Mouse (Mus musculus) MEL (cell line): Measurements from ENCODE around the gene Sp8. TPM values are rescaled to one million over a fixed set of nuclear protein-coding genes. Genes with fewer than 3 reads are reported as not detected.

ENCODE experiments used
- DNase-seq: peaks from one replicate; pipeline ENCODE4 v3.0.0; 2011; ENCODE audit warnings: low read depth, low spot score
- H3K27ac ChIP-seq: 2 replicates; pipeline ENCODE4 v1.5.1; 2012; ENCODE audit warnings: low read depth, mild to moderate bottlenecking, control low read depth, low read length, moderate library complexity; ENCODE audit not compliant: control insufficient read depth
- H3K27me3 ChIP-seq, 2 experiments: fragments of 150-350 bp in 1 of 2; sonication (generic) in 1 of 2; 2 replicates each; pipeline ENCODE4 v1.6.1; 2012; ENCODE audit warnings: low read length in 2 of 2, mild to moderate bottlenecking in 2 of 2, improper control_type of control experiment in 1 of 2, moderate library complexity in 1 of 2; ENCODE audit not compliant: insufficient read depth in 2 of 2, control insufficient read depth in 1 of 2
- H3K36me3 ChIP-seq, 2 experiments: 2 replicates each; pipeline ENCODE4 v1.6.1; 2012 to 2014; ENCODE audit warnings: low read length in 2 of 2, improper control_type of control experiment in 1 of 2, inconsistent platforms in 1 of 2, mild to moderate bottlenecking in 1 of 2; ENCODE audit not compliant: insufficient read depth in 2 of 2, control insufficient read depth in 1 of 2
- H3K4me1 ChIP-seq, 2 experiments: fragments of 150-350 bp in 1 of 2; sonication (generic) in 1 of 2; 2 replicates each; pipeline ENCODE4 v1.6.1; 2012; ENCODE audit warnings: low read length in 2 of 2, improper control_type of control experiment in 1 of 2, mild to moderate bottlenecking in 1 of 2; ENCODE audit not compliant: insufficient read depth in 2 of 2, control insufficient read depth in 1 of 2
- H3K4me3 ChIP-seq, 2 experiments: fragments of 150-350 bp in 1 of 2; sonication (generic) in 1 of 2; 2 replicates each; pipeline ENCODE4 v1.5.1; 2012; ENCODE audit warnings: low read depth in 2 of 2, low read length in 2 of 2, mild to moderate bottlenecking in 2 of 2, moderate library complexity in 2 of 2, control low read depth in 1 of 2, improper control_type of control experiment in 1 of 2; ENCODE audit not compliant: control insufficient read depth in 1 of 2, insufficient read depth in 1 of 2
- H3K79me2 ChIP-seq: 2 replicates; pipeline ENCODE4 v1.6.1; 2012; ENCODE audit warnings: mild to moderate bottlenecking, low read length, moderate library complexity; ENCODE audit not compliant: control insufficient read depth, poor library complexity, insufficient read depth
- H3K9ac ChIP-seq: 2 replicates; pipeline ENCODE4 v1.6.1; 2012; ENCODE audit warnings: low read depth, mild to moderate bottlenecking, control low read depth, low read length, moderate library complexity; ENCODE audit not compliant: control insufficient read depth, poor library complexity, severe bottlenecking
- H3K9me3 ChIP-seq: fragments of 150-350 bp; sonication (generic); replicated peaks from 2 replicates; pipeline ENCODE4 v1.6.1; 2012; ENCODE audit warnings: mild to moderate bottlenecking, low read length, improper control_type of control experiment, moderate library complexity; ENCODE audit not compliant: insufficient read depth
- BHLHE40 ChIP-seq: IDR thresholded peaks from 2 replicates; pipeline ENCODE4 v1.6.1; 2012; ENCODE audit warnings: low read depth, mild to moderate bottlenecking, inconsistent platforms, low read length, improper control_type of control experiment, borderline replicate concordance
- CHD1 ChIP-seq: IDR thresholded peaks from 2 replicates; pipeline ENCODE4 v1.6.1; 2012; ENCODE audit warnings: low read depth, mild to moderate bottlenecking, inconsistent platforms, low read length, improper control_type of control experiment
- CHD2 ChIP-seq: IDR thresholded peaks from 2 replicates; pipeline ENCODE4 v1.6.1; 2011; ENCODE audit warnings: low read length, improper control_type of control experiment
- CTCF ChIP-seq, 3 experiments: IDR thresholded peaks in 2 of 3; conservative IDR thresholded peaks in 1 of 3; 2 replicates each; pipeline ENCODE4 v1.5.1; 2011 to 2012; ENCODE audit warnings: low read length in 3 of 3, low read depth in 2 of 3, mild to moderate bottlenecking in 2 of 3, improper control_type of control experiment in 1 of 3, inconsistent platforms in 1 of 3, mixed read lengths in 1 of 3, moderate library complexity in 1 of 3; ENCODE audit not compliant: control insufficient read depth in 1 of 3, insufficient read depth in 1 of 3, poor library complexity in 1 of 3, severe bottlenecking in 1 of 3
- E2F4 ChIP-seq: IDR thresholded peaks from 2 replicates; pipeline ENCODE4 v1.6.1; 2011; ENCODE audit warnings: low read depth, low read length, improper control_type of control experiment, borderline replicate concordance
- ELF1 ChIP-seq: IDR thresholded peaks from 2 replicates; pipeline ENCODE4 v1.6.1; 2014; ENCODE audit warnings: low read depth, mild to moderate bottlenecking, inconsistent platforms, low read length, improper control_type of control experiment, moderate library complexity
- EP300 ChIP-seq, 2 experiments: IDR thresholded peaks; 2 replicates each; pipeline ENCODE4 v1.6.1; 2011; ENCODE audit warnings: improper control_type of control experiment in 2 of 2, low read length in 2 of 2, low read depth in 1 of 2, mild to moderate bottlenecking in 1 of 2
- ETS1 ChIP-seq: IDR thresholded peaks from 2 replicates; pipeline ENCODE4 v1.6.1; 2012; ENCODE audit warnings: low read depth, mild to moderate bottlenecking, inconsistent platforms, low read length, improper control_type of control experiment, moderate library complexity
- GABPA ChIP-seq: IDR thresholded peaks from 2 replicates; pipeline ENCODE4 v1.6.1; 2012; ENCODE audit warnings: low read depth, mild to moderate bottlenecking, inconsistent platforms, low read length, improper control_type of control experiment, moderate library complexity
- GATA1 ChIP-seq: IDR thresholded peaks from 2 replicates; pipeline ENCODE4 v1.6.1; 2011; ENCODE audit warnings: low read depth, low read length, improper control_type of control experiment
- HCFC1 ChIP-seq: IDR thresholded peaks from 2 replicates; pipeline ENCODE4 v1.6.1; 2012; ENCODE audit warnings: low read depth, mild to moderate bottlenecking, inconsistent platforms, low read length, improper control_type of control experiment, moderate library complexity
- KAT2A ChIP-seq: conservative IDR thresholded peaks from 2 replicates; pipeline ENCODE4 v1.6.1; 2012; ENCODE audit warnings: low read depth, low read length, improper control_type of control experiment, inconsistent platforms
- MAZ ChIP-seq: IDR thresholded peaks from 2 replicates; pipeline ENCODE4 v1.6.1; 2012; ENCODE audit warnings: low read depth, mild to moderate bottlenecking, inconsistent platforms, low read length, improper control_type of control experiment
- MYB ChIP-seq: IDR thresholded peaks from 2 replicates; pipeline ENCODE4 v1.6.1; 2011; ENCODE audit warnings: mild to moderate bottlenecking, low read depth, low read length, improper control_type of control experiment
- NELFE ChIP-seq: IDR thresholded peaks from 2 replicates; pipeline ENCODE4 v1.6.1; 2011; ENCODE audit warnings: low read depth, low read length, improper control_type of control experiment
- NRF1 ChIP-seq: IDR thresholded peaks from 2 replicates; pipeline ENCODE4 v1.6.1; 2014; ENCODE audit warnings: low read depth, mild to moderate bottlenecking, inconsistent platforms, low read length, improper control_type of control experiment, moderate library complexity; ENCODE audit not compliant: poor library complexity, insufficient read depth, severe bottlenecking
- POLR2AphosphoS2 ChIP-seq: IDR thresholded peaks from 2 replicates; pipeline ENCODE4 v1.6.1; 2011; ENCODE audit warnings: low read length, improper control_type of control experiment
- POLR2AphosphoS5 ChIP-seq: IDR thresholded peaks from 2 replicates; pipeline ENCODE4 v1.6.1; 2012; ENCODE audit warnings: low read depth, borderline replicate concordance, mild to moderate bottlenecking, inconsistent platforms, low read length, moderate library complexity, mixed read lengths
- SIN3A ChIP-seq: IDR thresholded peaks from 2 replicates; pipeline ENCODE4 v1.6.1; 2012; ENCODE audit warnings: low read length, improper control_type of control experiment, inconsistent platforms
- SMC3 ChIP-seq: IDR thresholded peaks from 2 replicates; pipeline ENCODE4 v1.6.1; 2011; ENCODE audit warnings: low read depth, low read length, improper control_type of control experiment
- TAL1 ChIP-seq: IDR thresholded peaks from 2 replicates; pipeline ENCODE4 v1.6.1; 2012; ENCODE audit warnings: mild to moderate bottlenecking, inconsistent platforms, low read length, moderate library complexity, mixed read lengths
- TBP ChIP-seq: IDR thresholded peaks from 2 replicates; pipeline ENCODE4 v1.8.0; 2011; ENCODE audit warnings: low read depth, low read length, improper control_type of control experiment
- TCF12 ChIP-seq: IDR thresholded peaks from 2 replicates; pipeline ENCODE4 v1.6.1; 2014; ENCODE audit warnings: low read depth, mild to moderate bottlenecking, inconsistent platforms, low read length, improper control_type of control experiment, moderate library complexity
- UBTF ChIP-seq: IDR thresholded peaks from 2 replicates; pipeline ENCODE4 v1.6.1; 2012; ENCODE audit warnings: low read depth, mild to moderate bottlenecking, inconsistent platforms, low read length, improper control_type of control experiment, moderate library complexity, borderline replicate concordance; ENCODE audit not compliant: insufficient read depth
- USF2 ChIP-seq, 2 experiments: IDR thresholded peaks; 2 replicates each; pipeline ENCODE4 v1.6.1; 2011 to 2012; ENCODE audit warnings: improper control_type of control experiment in 2 of 2, low read length in 2 of 2, borderline replicate concordance in 1 of 2, inconsistent platforms in 1 of 2, low read depth in 1 of 2, mild to moderate bottlenecking in 1 of 2; ENCODE audit not compliant: insufficient read depth in 1 of 2
- ZC3H11A ChIP-seq: IDR thresholded peaks from 2 replicates; pipeline ENCODE4 v1.6.1; 2012; ENCODE audit warnings: low read depth, mild to moderate bottlenecking, inconsistent platforms, low read length, improper control_type of control experiment
- ZKSCAN1 ChIP-seq: IDR thresholded peaks from 2 replicates; pipeline ENCODE4 v1.6.1; 2012; ENCODE audit warnings: low read depth, mild to moderate bottlenecking, inconsistent platforms, low read length, improper control_type of control experiment, moderate library complexity
- ZMIZ1 ChIP-seq: IDR thresholded peaks from 2 replicates; pipeline ENCODE4 v1.6.1; 2012; ENCODE audit warnings: low read depth, mild to moderate bottlenecking, inconsistent platforms, low read length, improper control_type of control experiment, moderate library complexity
- ZNF384 ChIP-seq: IDR thresholded peaks from 2 replicates; pipeline ENCODE4 v1.6.1; 2012; ENCODE audit warnings: low read depth, mild to moderate bottlenecking, inconsistent platforms, low read length, improper control_type of control experiment
- polyA plus RNA-seq, 2 experiments: library from polyadenylated mRNA; stranded (reverse) in 1 of 2; unstranded in 1 of 2; fragments of >175 nt in 1 of 2; fragments of >200 nt in 1 of 2; gene quantifications; 2 replicates each; pipeline versions ENCODE4 v1.2.1 to v1.2.4; 2012; ENCODE audit warnings: low replicate concordance in 2 of 2, low read depth in 1 of 2; ENCODE audit not compliant: insufficient read length in 2 of 2, insufficient read depth in 1 of 2, missing spikeins in 1 of 2
- total RNA-seq: library from RNA; depleted of rRNA; stranded (reverse); fragments of 300-350 nt; gene quantifications from 2 replicates; pipeline ENCODE4 v1.2.3, GENCODE M21; 2012

Sp8 gene
- total and polyA plus RNA-seq, 3 experiments = not detected

DNA sequence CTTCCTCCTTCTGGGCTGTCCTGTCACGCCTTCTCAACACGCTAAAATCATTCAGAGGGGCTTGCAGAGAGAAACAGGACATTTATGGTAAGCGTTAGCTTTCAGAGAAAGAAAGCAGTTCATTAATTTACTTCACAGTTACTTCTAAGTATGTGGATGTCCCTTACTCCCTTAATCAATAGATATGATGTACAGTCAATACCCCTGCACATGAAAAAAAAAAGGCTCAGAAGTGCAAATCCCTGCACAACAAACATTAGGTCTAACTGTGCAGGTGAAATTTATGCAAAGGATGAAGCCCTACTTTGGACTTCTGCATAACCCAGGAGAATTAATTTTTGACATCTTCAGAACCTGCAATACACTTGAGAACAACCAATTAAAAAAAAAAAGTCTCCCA lies 778 bp upstream of the Sp8 start:
- Histone ChIP-seq H3K9me3 (no peaks in the 10 kb centered on the region), H3K27me3 (no peaks in the 10 kb centered on the region), H3K4me3 (no peak overlapping the region), H3K27ac (no peak overlapping the region), H3K36me3 (no peaks in the 10 kb centered on the region), H3K4me1 (no peaks in the 10 kb centered on the region), H3K9ac (no peak overlapping the region), H3K79me2 (no peaks in the 10 kb centered on the region)
- DNase-seq = no peak
- TF ChIP-seq CHD2 (no peak), EP300 (IDR thresholded peaks at IDR 0.05; ENCODE audit: low read depth in 1 of 2, low read length in 2 of 2) (no peak), MAZ (no peak), USF2 (IDR thresholded peaks at IDR 0.05; ENCODE audit: borderline replicate concordance in 1 of 2, insufficient read depth in 1 of 2, low read depth in 1 of 2, low read length in 2 of 2) (no peak), CTCF (IDR thresholded peaks at IDR 0.05 in 2 of 3, conservative IDR thresholded peaks at IDR 0.05 in 1 of 3; ENCODE audit: control insufficient read depth in 1 of 3, insufficient read depth in 1 of 3, low read depth in 2 of 3, low read length in 3 of 3, poor library complexity in 1 of 3, severe bottlenecking in 1 of 3) (no peak), E2F4 (no peak), TAL1 (no peak), ZKSCAN1 (no peak), GATA1 (no peak), POLR2AphosphoS5 (no peak)

DNA sequence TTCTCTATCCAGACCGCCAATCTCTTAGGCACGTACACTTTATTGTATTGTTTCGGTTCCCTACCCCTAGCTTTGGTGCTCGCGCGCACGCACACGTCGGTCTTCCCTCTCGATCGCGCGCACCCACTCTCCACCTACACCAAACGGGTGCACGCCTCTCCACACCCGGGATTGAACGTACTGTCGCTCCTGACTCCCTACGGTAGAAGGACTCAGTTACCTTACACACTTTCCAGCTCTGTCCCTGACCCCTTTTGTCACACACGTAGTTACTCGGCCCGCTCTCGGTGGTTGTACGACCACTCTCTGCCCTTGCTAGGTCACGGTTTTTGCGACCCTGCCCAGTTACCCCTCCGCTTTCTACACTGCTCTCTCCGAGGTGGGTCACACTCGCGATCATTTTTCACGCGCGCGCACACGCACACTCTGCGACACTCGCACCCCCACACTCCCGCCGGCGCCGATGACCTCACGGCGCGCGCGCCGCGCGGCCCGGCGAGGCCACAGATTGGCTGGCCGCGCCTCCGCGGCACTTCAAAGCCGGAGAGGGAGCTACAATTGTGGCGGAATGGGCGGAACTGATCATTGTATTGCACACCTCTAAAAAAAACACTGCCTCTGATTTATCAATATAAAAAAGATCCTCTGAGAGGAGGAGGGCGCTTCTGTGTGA lies 656 bp downstream of the Sp8 start:
- no peaks in the 10 kb centered on the region for H3K27me3 ChIP-seq

GRCm38 (mm10) chr12:118847381-118847780 lies 1.3 kb downstream of the Sp8 start:
- H3K4me3 ChIP-seq = no peak overlapping the region
- no peak for DNase-seq
- H3K9me3 ChIP-seq = no peaks in the 10 kb centered on the region
- no peaks in the 10 kb centered on the region for H3K36me3 ChIP-seq
- H3K27me3 ChIP-seq = no peaks in the 10 kb centered on the region
- no peak overlapping the region for H3K9ac ChIP-seq
- no peak overlapping the region for H3K27ac ChIP-seq
- no peaks in the 10 kb centered on the region for H3K79me2 ChIP-seq
- no peaks in the 10 kb centered on the region for H3K4me1 ChIP-seq
- TF ChIP-seq ELF1 = no peak
- TF ChIP-seq MYB = no peak
- no peak for TF ChIP-seq HCFC1
- TF ChIP-seq E2F4 = no peak
- no peak for TF ChIP-seq TCF12
- no peak for TF ChIP-seq EP300 (IDR thresholded peaks at IDR 0.05; ENCODE audit: low read depth in 1 of 2, low read length in 2 of 2)
- no peak for TF ChIP-seq ZNF384
- no peak for TF ChIP-seq POLR2AphosphoS5
- TF ChIP-seq ZMIZ1 = no peak
- no peak for TF ChIP-seq NRF1
- no peak for TF ChIP-seq SMC3
- no peak for TF ChIP-seq UBTF
- no peak for TF ChIP-seq KAT2A
- TF ChIP-seq USF2 (IDR thresholded peaks at IDR 0.05; ENCODE audit: borderline replicate concordance in 1 of 2, insufficient read depth in 1 of 2, low read depth in 1 of 2, low read length in 2 of 2) = no peak
- no peak for TF ChIP-seq TBP

More for the DNA sequence above, 656 bp downstream of the Sp8 start:
- no peak overlapping the region for H3K4me3 ChIP-seq
- TF ChIP-seq TAL1 (no peak), ETS1 (no peak), CHD1 (no peak), ZC3H11A (no peak), POLR2AphosphoS2 (no peak), GATA1 (no peak), GABPA (no peak), NELFE (no peak), BHLHE40 (no peak), CTCF (IDR thresholded peaks at IDR 0.05 in 2 of 3, conservative IDR thresholded peaks at IDR 0.05 in 1 of 3; ENCODE audit: control insufficient read depth in 1 of 3, insufficient read depth in 1 of 3, low read depth in 2 of 3, low read length in 3 of 3, poor library complexity in 1 of 3, severe bottlenecking in 1 of 3) (no peak), SIN3A (no peak)
- TF ChIP-seq, all 39 proteins: peak for 0
- DNase-seq = no peak
- Histone ChIP-seq H3K9me3 (no peaks in the 10 kb centered on the region), H3K9ac (no peak overlapping the region), H3K36me3 (no peaks in the 10 kb centered on the region), H3K79me2 (no peaks in the 10 kb centered on the region), H3K4me1 (no peaks in the 10 kb centered on the region), H3K27ac (no peak overlapping the region)
